Mouse (Mus musculus): ENCODE results near the gene Mgat5b.

GRCm38 (mm10) chr11:117018410-117018809 lies 99.7 kb downstream of the Mgat5b start:
- TF ChIP-seq CTCF (IDR thresholded peaks at IDR 0.05; ENCODE audit: low read depth, low read length) (peak; percentile 63), POLR2A (IDR thresholded peaks at IDR 0.05; ENCODE audit: borderline replicate concordance, low read depth, low read length) (no peak)
